Mouse (Mus musculus): ENCODE results near the gene Krtap4-1. TPM values are rescaled to one million over a fixed set of nuclear protein-coding genes. Genes with fewer than 3 reads are reported as not detected.

Gene Krtap4-1
- polyA plus RNA-seq, 1 experiment from 2014 or later: not detected

DNA sequence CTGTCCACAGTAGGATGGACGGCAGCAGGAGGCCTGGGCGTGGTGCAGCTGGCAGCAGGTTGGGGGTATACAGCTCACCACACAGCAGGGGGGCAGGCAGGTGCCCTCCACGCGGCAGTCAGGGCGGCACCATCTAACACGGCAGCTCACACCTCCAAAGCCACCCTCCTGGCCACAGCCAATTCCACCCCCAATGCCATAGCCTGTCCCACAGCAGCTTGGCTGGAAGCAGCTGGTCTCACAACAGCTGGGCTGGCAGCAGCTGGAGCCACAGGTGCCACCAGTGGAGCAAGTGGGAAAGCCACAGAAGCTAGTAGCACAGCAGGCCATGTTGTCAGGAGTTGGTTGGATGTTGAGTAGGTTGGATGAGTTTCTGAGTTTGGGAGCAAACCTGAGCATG is 47.4 kb downstream of the Krtap4-1 start, which contains the start of gene Krtap1-5:
TSS of gene Krtap1-5 (minus strand) at position 381 of the 400 bp plus-strand sequence.
- WGBS: 85% methylated on average over 6 of the region's 6 CpGs
- H3K9me3 ChIP-seq: no peaks in the 10 kb centered on the region
- no peak within 1 kb of the TSS for H3K9ac ChIP-seq
- H3K4me1 ChIP-seq (replicated peaks): no peaks in the 10 kb centered on the region
- ATAC-seq (ENCODE audit: low FRiP score): no peak
- no peaks in the 10 kb centered on the region for H3K36me3 ChIP-seq
- no peak within 1 kb of the TSS for H3K4me3 ChIP-seq
- no peaks in the 10 kb centered on the region for H3K27me3 ChIP-seq
- no peak within 1 kb of the TSS for H3K4me2 ChIP-seq
- no peak within 1 kb of the TSS for H3K27ac ChIP-seq

Other genes starting within 250 kb of the Krtap4-1 start
- gene Krt10, start 238.9 kb downstream of the Krtap4-1 start, polyA plus RNA-seq (2015; fragmentation: Nextera tagmentation; extraction: Ambion mirVana): 32.7 and 41.6 TPM in 2 replicates
- 0.13 TPM in 1 of 2 replicates, not detected in the other for gene Krt12, start 206.0 kb downstream of the Krtap4-1 start, polyA plus RNA-seq (2015; fragmentation: Nextera tagmentation; extraction: Ambion mirVana)
- gene Krt20, start 190.1 kb downstream of the Krtap4-1 start, polyA plus RNA-seq (2015; fragmentation: Nextera tagmentation; extraction: Ambion mirVana): 0.17 and 0.22 TPM in 2 replicates
- gene Krt23, start 135.1 kb downstream of the Krtap4-1 start, polyA plus RNA-seq (2015; fragmentation: Nextera tagmentation; extraction: Ambion mirVana): 0.10 and 0.17 TPM in 2 replicates
- not detected in 2 replicates for gene Krt39, start 106.9 kb downstream of the Krtap4-1 start, polyA plus RNA-seq (2015; fragmentation: Nextera tagmentation; extraction: Ambion mirVana)
- not detected in 2 replicates for gene Krt40, start 85.1 kb downstream of the Krtap4-1 start, polyA plus RNA-seq (2015; fragmentation: Nextera tagmentation; extraction: Ambion mirVana)
- not detected in 2 replicates for gene Krtap3-3, start 77.4 kb downstream of the Krtap4-1 start, polyA plus RNA-seq (2015; fragmentation: Nextera tagmentation; extraction: Ambion mirVana)
- not detected in 2 replicates for gene Krtap3-2, start 71.4 kb downstream of the Krtap4-1 start, polyA plus RNA-seq (2015; fragmentation: Nextera tagmentation; extraction: Ambion mirVana)
- not detected in 2 replicates for gene Gm11939, start 68.8 kb downstream of the Krtap4-1 start, polyA plus RNA-seq (2015; fragmentation: Nextera tagmentation; extraction: Ambion mirVana)
- not detected in 2 replicates for gene Krtap3-1, start 61.6 kb downstream of the Krtap4-1 start, polyA plus RNA-seq (2015; fragmentation: Nextera tagmentation; extraction: Ambion mirVana)
- not detected in 2 replicates for gene Krtap1-5, start 47.2 kb downstream of the Krtap4-1 start, polyA plus RNA-seq (2015; fragmentation: Nextera tagmentation; extraction: Ambion mirVana)
- gene Krtap1-4, start 44.6 kb downstream of the Krtap4-1 start, polyA plus RNA-seq (2015; fragmentation: Nextera tagmentation; extraction: Ambion mirVana): not detected in 2 replicates
- gene Krtap1-3, start 36.9 kb downstream of the Krtap4-1 start, polyA plus RNA-seq (2015; fragmentation: Nextera tagmentation; extraction: Ambion mirVana): not detected in 2 replicates
- not detected in 2 replicates for gene Krtap9-3, start 30.1 kb downstream of the Krtap4-1 start, polyA plus RNA-seq (2015; fragmentation: Nextera tagmentation; extraction: Ambion mirVana)
- not detected in 2 replicates for gene Gm11938, start 24.9 kb downstream of the Krtap4-1 start, polyA plus RNA-seq (2015; fragmentation: Nextera tagmentation; extraction: Ambion mirVana)
- gene Gm11937, start 18.0 kb downstream of the Krtap4-1 start, polyA plus RNA-seq (2015; fragmentation: Nextera tagmentation; extraction: Ambion mirVana): not detected in 2 replicates
- not detected in 2 replicates for gene Krtap2-4, start 13.4 kb downstream of the Krtap4-1 start, polyA plus RNA-seq (2015; fragmentation: Nextera tagmentation; extraction: Ambion mirVana)
- gene Gm11562, start 7.8 kb downstream of the Krtap4-1 start, polyA plus RNA-seq (2015; fragmentation: Nextera tagmentation; extraction: Ambion mirVana): not detected in 2 replicates
- not detected in 2 replicates for gene Krtap4-2, start 6.8 kb upstream of the Krtap4-1 start, polyA plus RNA-seq (2015; fragmentation: Nextera tagmentation; extraction: Ambion mirVana)
- gene Krtap4-7, start 15.9 kb upstream of the Krtap4-1 start, polyA plus RNA-seq (2015; fragmentation: Nextera tagmentation; extraction: Ambion mirVana): not detected in 2 replicates
- not detected in 2 replicates for gene Gm11555, start 22.0 kb upstream of the Krtap4-1 start, polyA plus RNA-seq (2015; fragmentation: Nextera tagmentation; extraction: Ambion mirVana)
- gene Gm11563, start 30.7 kb upstream of the Krtap4-1 start, polyA plus RNA-seq (2015; fragmentation: Nextera tagmentation; extraction: Ambion mirVana): not detected in 2 replicates
- gene Krtap4-6, start 37.7 kb upstream of the Krtap4-1 start, polyA plus RNA-seq (2015; fragmentation: Nextera tagmentation; extraction: Ambion mirVana): not detected in 2 replicates
- gene Gm14190, start 62.5 kb upstream of the Krtap4-1 start, polyA plus RNA-seq (2015; fragmentation: Nextera tagmentation; extraction: Ambion mirVana): not detected in 2 replicates
- gene Gm14180, start 106.1 kb upstream of the Krtap4-1 start, polyA plus RNA-seq (2015; fragmentation: Nextera tagmentation; extraction: Ambion mirVana): not detected in 2 replicates
- gene Gm11595, start 144.7 kb upstream of the Krtap4-1 start, polyA plus RNA-seq (2015; fragmentation: Nextera tagmentation; extraction: Ambion mirVana): not detected in 2 replicates
- not detected in 2 replicates for gene Krtap4-8, start 152.5 kb upstream of the Krtap4-1 start, polyA plus RNA-seq (2015; fragmentation: Nextera tagmentation; extraction: Ambion mirVana)
- not detected in 2 replicates for gene Krtap4-9, start 157.0 kb upstream of the Krtap4-1 start, polyA plus RNA-seq (2015; fragmentation: Nextera tagmentation; extraction: Ambion mirVana)
- gene Gm11596, start 165.2 kb upstream of the Krtap4-1 start, polyA plus RNA-seq (2015; fragmentation: Nextera tagmentation; extraction: Ambion mirVana): not detected in 2 replicates
- gene Gm11569, start 170.7 kb upstream of the Krtap4-1 start, polyA plus RNA-seq (2015; fragmentation: Nextera tagmentation; extraction: Ambion mirVana): not detected in 2 replicates
- not detected in 2 replicates for gene Gm11554, start 176.2 kb upstream of the Krtap4-1 start, polyA plus RNA-seq (2015; fragmentation: Nextera tagmentation; extraction: Ambion mirVana)
- not detected in 2 replicates for gene Krtap4-13, start 181.7 kb upstream of the Krtap4-1 start, polyA plus RNA-seq (2015; fragmentation: Nextera tagmentation; extraction: Ambion mirVana)
- gene Gm11564, start 187.4 kb upstream of the Krtap4-1 start, polyA plus RNA-seq (2015; fragmentation: Nextera tagmentation; extraction: Ambion mirVana): not detected in 2 replicates
- not detected in 2 replicates for gene 2300003K06Rik, start 209.8 kb upstream of the Krtap4-1 start, polyA plus RNA-seq (2015; fragmentation: Nextera tagmentation; extraction: Ambion mirVana)
- not detected in 2 replicates for gene Krtap4-16, start 223.4 kb upstream of the Krtap4-1 start, polyA plus RNA-seq (2015; fragmentation: Nextera tagmentation; extraction: Ambion mirVana)
- gene Gm11568, start 229.7 kb upstream of the Krtap4-1 start, polyA plus RNA-seq (2015; fragmentation: Nextera tagmentation; extraction: Ambion mirVana): not detected in 2 replicates
- gene Gm11559, start 236.2 kb upstream of the Krtap4-1 start, polyA plus RNA-seq (2015; fragmentation: Nextera tagmentation; extraction: Ambion mirVana): not detected in 2 replicates
- gene Krtap9-1, start 245.2 kb upstream of the Krtap4-1 start, polyA plus RNA-seq (2015; fragmentation: Nextera tagmentation; extraction: Ambion mirVana): not detected in 2 replicates

Measured in hindbrain, embryonic 13.5 days (tissue).